8 mouse cellular contexts compared by ENCODE assay signal in genomic region chr4:131486821-131487220, GRCm38 (mm10).
DNase-seq lines count a peak whose midpoint lies in the region; ATAC-seq and TF ChIP-seq lines count a peak whose summit lies in the region.

No protein-coding gene starts in this region.

- no peak for TF ChIP-seq EP300 in MEL (IDR thresholded peaks at IDR 0.05; ENCODE audit: low read depth in 1 of 2, low read length in 2 of 2)

- H3K4me1 ChIP-seq in MEL (ENCODE audit: control insufficient read depth in 1 of 2, insufficient read depth in 2 of 2, low read length in 2 of 2) = no peaks in the 10 kb centered on the region
- no peaks in the 10 kb centered on the region; the same call in 1 of the 2 replicates for H3K4me1 ChIP-seq in forebrain, postnatal 0 days (ENCODE audit: insufficient read depth)
- peaks cover 51% of the 10 kb centered on the region for H3K4me1 ChIP-seq in hindbrain, embryonic 14.5 days (replicated peaks; ENCODE audit: control insufficient read depth, insufficient read depth, low read length)

- no peak overlapping the region for H3K9ac ChIP-seq in MEL (ENCODE audit: control insufficient read depth, low read depth, low read length, poor library complexity, severe bottlenecking)
- H3K9ac ChIP-seq in forebrain, postnatal 0 days = no peak overlapping the region; the same call in 1 of the 2 replicates
- H3K9ac ChIP-seq in hindbrain, embryonic 14.5 days = no peak overlapping the region

- H3K4me2 ChIP-seq in forebrain, postnatal 0 days (ENCODE audit: low read depth) = no peak overlapping the region
- H3K4me2 ChIP-seq in hindbrain, embryonic 14.5 days (replicated peaks) = no peak overlapping the region

- peak; percentile 88 for ATAC-seq in forebrain, postnatal 0 days
- peak; percentile 68 for ATAC-seq in hindbrain, embryonic 14.5 days (ENCODE audit: low FRiP score)
- peak; percentile 64 for ATAC-seq in megakaryocyte progenitor cell, adult 5-6 weeks (replicated peaks; ENCODE audit: poor library complexity)

- no peak overlapping the region for H3K27ac ChIP-seq in MEL (ENCODE audit: control insufficient read depth, low read depth, low read length)
- H3K27ac ChIP-seq in forebrain, postnatal 0 days (ENCODE audit: low read depth, low read length) = no peak overlapping the region
- H3K27ac ChIP-seq in hindbrain, embryonic 14.5 days = no peak overlapping the region

- no peaks in the 10 kb centered on the region for H3K9me3 ChIP-seq in MEL (replicated peaks; ENCODE audit: insufficient read depth, low read length)
- H3K9me3 ChIP-seq in forebrain, postnatal 0 days (ENCODE audit: low read length) = no peaks in the 10 kb centered on the region
- no peaks in the 10 kb centered on the region for H3K9me3 ChIP-seq in hindbrain, embryonic 14.5 days (ENCODE audit: control insufficient read depth, low read length)

- H3K79me2 ChIP-seq in MEL (ENCODE audit: control insufficient read depth, insufficient read depth, low read length, poor library complexity) = no peaks in the 10 kb centered on the region

- no peaks in the 10 kb centered on the region for H3K27me3 ChIP-seq in MEL (ENCODE audit: control insufficient read depth in 1 of 2, insufficient read depth in 2 of 2, low read length in 2 of 2)
- no peaks in the 10 kb centered on the region for H3K27me3 ChIP-seq in forebrain, postnatal 0 days (ENCODE audit: insufficient read depth, low read length)
- no peaks in the 10 kb centered on the region for H3K27me3 ChIP-seq in hindbrain, embryonic 14.5 days (ENCODE audit: control insufficient read depth, insufficient read depth, low read length)

- peak; percentile 7 to 45 (median 39); a peak in 5 of 6 replicates for TF ChIP-seq CTCF in MEL (IDR thresholded peaks at IDR 0.05 in 2 of 3, conservative IDR thresholded peaks at IDR 0.05 in 1 of 3; ENCODE audit: control insufficient read depth in 1 of 3, insufficient read depth in 1 of 3, low read depth in 2 of 3, low read length in 3 of 3, poor library complexity in 1 of 3, severe bottlenecking in 1 of 3)
- peak; percentile 99 for TF ChIP-seq CTCF in forebrain, postnatal 0 days (IDR thresholded peaks at IDR 0.05; ENCODE audit: low read depth)

- no peaks in the 10 kb centered on the region for H3K36me3 ChIP-seq in MEL (ENCODE audit: control insufficient read depth in 1 of 2, insufficient read depth in 2 of 2, low read length in 2 of 2)
- H3K36me3 ChIP-seq in forebrain, postnatal 0 days (ENCODE audit: insufficient read depth) = no peaks in the 10 kb centered on the region
- H3K36me3 ChIP-seq in hindbrain, embryonic 14.5 days (replicated peaks; ENCODE audit: control insufficient read depth, insufficient read depth) = no peaks in the 10 kb centered on the region

- TF ChIP-seq RAD21 in MEL (IDR thresholded peaks at IDR 0.05; ENCODE audit: low read depth, low read length) = no peak

- no peak for TF ChIP-seq POLR2A in MEL (IDR thresholded peaks at IDR 0.05; ENCODE audit: control insufficient read depth in 1 of 2, insufficient read depth in 1 of 2, low read depth in 1 of 2, low read length in 2 of 2, poor library complexity in 1 of 2)

- H3K4me3 ChIP-seq in MEL (ENCODE audit: control insufficient read depth in 1 of 2, insufficient read depth in 1 of 2, low read depth in 2 of 2, low read length in 2 of 2) = no peak overlapping the region
- H3K4me3 ChIP-seq in forebrain, postnatal 0 days (ENCODE audit: low read depth, low read length) = no peak overlapping the region
- no peak overlapping the region for H3K4me3 ChIP-seq in hindbrain, embryonic 14.5 days (replicated peaks; ENCODE audit: low read length)

- no peak for DNase-seq in MEL (ENCODE audit: low read depth, low spot score)
- DNase-seq in cerebellum, adult 11 months = peak; percentile 79
- peak; percentile 90 for DNase-seq in forebrain, postnatal 0 days
- peak; percentile 89 for DNase-seq in hindbrain, embryonic 14.5 days (ENCODE audit: low spot score)
- peak; percentile 86 to 89 for DNase-seq in layer of hippocampus, postnatal 14 days (ENCODE audit: low spot score in 2 of 2)
- DNase-seq in right cerebral cortex, postnatal 14 days = peak; percentile 98
- peak; percentile 69 for DNase-seq in urinary bladder, postnatal 25 days (ENCODE audit: low spot score)

- WGBS in forebrain, postnatal 0 days = 10% methylated on average over 4 of the region's 4 CpGs
- WGBS in hindbrain, embryonic 14.5 days = 5% methylated on average over 4 of the region's 4 CpGs

TF ChIP-seq in MEL, 35 proteins besides CTCF, POLR2A, EP300 and RAD21:
- no peak for TF ChIP-seq ETS1 (IDR thresholded peaks at IDR 0.05; ENCODE audit: low read depth, low read length)
- TF ChIP-seq ZC3H11A (IDR thresholded peaks at IDR 0.05; ENCODE audit: low read depth, low read length) = no peak
- TF ChIP-seq MYC (IDR thresholded peaks at IDR 0.05; ENCODE audit: low read depth, low read length) = no peak
- TF ChIP-seq MAX (IDR thresholded peaks at IDR 0.05; ENCODE audit: low read length) = no peak
- no peak for TF ChIP-seq MAFK (IDR thresholded peaks at IDR 0.05; ENCODE audit: borderline replicate concordance, low read depth, low read length)
